Mouse (Mus musculus) intestine, postnatal 0 days (tissue): ENCODE measurements around the gene Ttc21b. TPM values are rescaled to one million over a fixed set of nuclear protein-coding genes. Genes with fewer than 3 reads are reported as not detected.

Source experiments
- ATAC-seq: fragments of 200-750 bp; cut with Nextera tagmentation; 2 replicates; pipeline ENCODE4 v1.8.0; 2017; ENCODE audit warnings: mild to moderate bottlenecking, moderate TSS enrichment, moderate library complexity
- H3K27ac ChIP-seq: fragments of 300-500 bp; sonication (generic); 2 replicates; pipeline ENCODE4 v1.5.1; 2014; ENCODE audit warnings: mild to moderate bottlenecking, low read depth, low read length, moderate library complexity
- H3K27me3 ChIP-seq: fragments of 300-500 bp; sonication (generic); replicated peaks from 2 replicates; pipeline ENCODE4 v1.6.1; 2014; ENCODE audit warnings: low read length, mixed read lengths; ENCODE audit not compliant: control insufficient read depth, insufficient read depth
- H3K36me3 ChIP-seq: fragments of 300-500 bp; sonication (generic); 2 replicates; pipeline ENCODE4 v1.6.1; 2014; ENCODE audit warnings: mild to moderate bottlenecking, moderate library complexity; ENCODE audit not compliant: control insufficient read depth, insufficient read depth
- H3K4me1 ChIP-seq: fragments of 300-500 bp; sonication (generic); replicated peaks from 2 replicates; pipeline ENCODE4 v1.6.1; 2014; ENCODE audit warnings: antibody characterized with exemption, low read length, mixed read lengths; ENCODE audit not compliant: control insufficient read depth, insufficient read depth
- H3K4me2 ChIP-seq: fragments of 300-500 bp; sonication (generic); replicated peaks from 2 replicates; pipeline ENCODE4 v1.6.1; 2014; ENCODE audit warnings: low read depth, mild to moderate bottlenecking, moderate library complexity
- H3K4me3 ChIP-seq: fragments of 300-500 bp; sonication (generic); 2 replicates; pipeline ENCODE4 v1.5.1; 2014; ENCODE audit warnings: low read depth, low read length
- H3K9ac ChIP-seq: fragments of 300-500 bp; sonication (generic); 2 replicates; pipeline ENCODE4 v1.6.1; 2014; ENCODE audit warnings: mild to moderate bottlenecking, low read depth, low read length
- H3K9me3 ChIP-seq: fragments of 300-500 bp; sonication (generic); 2 replicates; pipeline ENCODE4 v1.6.1; 2016; ENCODE audit warnings: mixed run types; ENCODE audit not compliant: control insufficient read depth
- CTCF ChIP-seq: sonication (generic); IDR thresholded peaks from 2 replicates; pipeline ENCODE4 v1.5.1; 2016; ENCODE audit warnings: low read depth, mild to moderate bottlenecking, control low read depth, antibody characterized with exemption, moderate library complexity
- WGBS: fragments of 180-500 bp; shearing (Covaris S2); extraction: QIAGEN DNeasy Blood & Tissue Kit; methylation state at CpG from one replicate; pipeline ENCODE4 v1.1.7; 2014; 5-methylcytosine and 5-hydroxymethylcytosine counted together
- polyA plus RNA-seq: library from polyadenylated mRNA; unstranded; fragments of >200 nt; fragmentation: Nextera tagmentation; extraction: Ambion mirVana; gene quantifications from 2 replicates; pipeline ENCODE4 v1.2.1, GENCODE M21; 2015

Gene Ttc21b
- polyA plus RNA-seq, 1 experiment from 2014 or later: 2.6 TPM

DNA sequence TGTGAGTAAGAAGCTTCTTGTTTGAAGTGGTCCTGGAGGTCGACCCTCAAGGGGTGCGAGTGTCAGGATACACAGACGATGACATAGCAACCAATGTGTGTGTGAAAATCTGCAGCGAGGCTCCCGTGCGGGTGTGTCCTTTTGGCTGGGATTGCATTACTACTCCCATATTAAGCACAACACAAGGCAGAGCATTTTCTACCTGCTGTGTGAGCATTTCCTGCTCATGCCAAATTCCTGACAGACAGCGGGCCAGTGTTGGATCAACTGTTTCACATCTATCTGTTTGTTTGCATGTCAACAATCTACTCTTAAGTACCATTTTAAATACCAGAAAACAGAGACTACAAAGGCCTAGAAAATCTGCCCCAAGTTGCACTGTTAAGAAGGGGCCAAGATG, 79.4 kb downstream of the Ttc21b start:
- no peaks in the 10 kb centered on the region for H3K4me1 ChIP-seq
- no peak for ATAC-seq
- no peaks in the 10 kb centered on the region for H3K9me3 ChIP-seq
- no peaks in the 10 kb centered on the region for H3K36me3 ChIP-seq
- H3K9ac ChIP-seq: no peak overlapping the region
- WGBS: 79% methylated on average over 7 of the region's 7 CpGs
- no peak overlapping the region for H3K4me3 ChIP-seq
- H3K27me3 ChIP-seq: no peaks in the 10 kb centered on the region
- H3K27ac ChIP-seq: no peak overlapping the region
- no peak overlapping the region for H3K4me2 ChIP-seq
- TF ChIP-seq CTCF: no peak

DNA sequence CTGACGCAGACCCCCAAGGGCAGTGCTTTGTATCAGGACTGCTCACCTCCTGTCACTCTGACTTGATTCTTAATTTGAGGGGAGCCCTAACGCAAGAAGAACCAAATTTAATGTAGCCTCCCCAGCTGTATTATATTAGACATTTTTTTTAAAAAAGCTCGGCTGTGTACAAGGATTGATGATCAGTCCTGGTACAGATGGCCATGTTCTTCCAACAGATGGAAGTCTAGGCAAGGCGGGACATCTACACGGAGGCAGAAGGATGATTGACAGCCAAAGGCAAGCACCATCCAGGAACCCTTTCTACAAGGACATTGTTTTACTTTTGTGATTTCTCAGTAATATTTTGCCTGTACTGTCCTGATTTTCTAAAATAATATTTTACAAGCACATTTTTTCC, 83.3 kb downstream of the Ttc21b start:
- Histone ChIP-seq H3K27me3 (no peaks in the 10 kb centered on the region), H3K27ac (no peak overlapping the region), H3K4me1 (no peaks in the 10 kb centered on the region), H3K9me3 (no peaks in the 10 kb centered on the region), H3K4me2 (no peak overlapping the region), H3K9ac (no peak overlapping the region), H3K4me3 (no peak overlapping the region), H3K36me3 (no peaks in the 10 kb centered on the region)
- WGBS: 75% methylated on average over 5 of the region's 5 CpGs
- no peak for ATAC-seq
- TF ChIP-seq CTCF: no peak

DNA sequence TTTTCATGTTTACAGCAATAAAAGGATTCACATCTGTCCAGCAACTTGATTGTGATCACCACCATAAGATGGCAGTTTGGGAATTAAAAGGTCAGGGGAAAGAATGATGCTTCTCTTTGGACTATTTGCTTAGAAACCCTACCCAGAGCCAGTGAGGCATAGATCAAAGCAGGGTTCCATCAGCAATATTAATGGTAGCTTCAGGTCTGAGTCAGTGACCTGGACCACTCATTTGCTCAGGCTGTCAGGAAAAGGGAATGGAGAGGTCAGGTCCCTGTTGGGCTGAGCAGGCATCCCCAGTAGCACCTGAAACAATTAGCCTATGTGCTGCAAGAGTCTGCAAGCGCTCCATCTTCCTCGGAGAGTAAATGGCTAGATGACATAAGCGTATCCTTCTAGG, 84.8 kb downstream of the Ttc21b start:
- no peak overlapping the region for H3K27ac ChIP-seq
- TF ChIP-seq CTCF: no peak
- H3K36me3 ChIP-seq: no peaks in the 10 kb centered on the region
- WGBS: 98% methylated on average over 3 of the region's 3 CpGs
- H3K4me1 ChIP-seq: no peaks in the 10 kb centered on the region
- no peak overlapping the region for H3K4me3 ChIP-seq
- H3K9ac ChIP-seq: no peak overlapping the region
- H3K9me3 ChIP-seq: no peaks in the 10 kb centered on the region
- no peak for ATAC-seq
- H3K4me2 ChIP-seq: no peak overlapping the region
- H3K27me3 ChIP-seq: no peaks in the 10 kb centered on the region

- H3K4me3 ChIP-seq: no peak overlapping the region
- TF ChIP-seq CTCF: no peak
- no peaks in the 10 kb centered on the region for H3K36me3 ChIP-seq
- ATAC-seq: no peak
- H3K27me3 ChIP-seq: no peaks in the 10 kb centered on the region
- no peak overlapping the region for H3K27ac ChIP-seq
- 59% methylated on average over 11 of the region's 11 CpGs for WGBS
- H3K4me1 ChIP-seq: no peaks in the 10 kb centered on the region
- H3K9ac ChIP-seq: no peak overlapping the region
- H3K9me3 ChIP-seq: no peaks in the 10 kb centered on the region
- no peak overlapping the region for H3K4me2 ChIP-seq
These were observed 85.7 kb downstream of the Ttc21b start for GRCm38 (mm10) chr2:66170721-66171120.

GRCm38 (mm10) chr2:66165025-66165424, 91.4 kb downstream of the Ttc21b start:
- Histone ChIP-seq H3K27me3 (no peaks in the 10 kb centered on the region), H3K27ac (no peak overlapping the region), H3K4me3 (no peak overlapping the region), H3K4me2 (no peak overlapping the region), H3K9me3 (no peaks in the 10 kb centered on the region), H3K4me1 (no peaks in the 10 kb centered on the region), H3K9ac (no peak overlapping the region), H3K36me3 (no peaks in the 10 kb centered on the region)
- 92% methylated on average over 8 of the region's 8 CpGs for WGBS
- TF ChIP-seq CTCF: no peak
- no peak for ATAC-seq

DNA sequence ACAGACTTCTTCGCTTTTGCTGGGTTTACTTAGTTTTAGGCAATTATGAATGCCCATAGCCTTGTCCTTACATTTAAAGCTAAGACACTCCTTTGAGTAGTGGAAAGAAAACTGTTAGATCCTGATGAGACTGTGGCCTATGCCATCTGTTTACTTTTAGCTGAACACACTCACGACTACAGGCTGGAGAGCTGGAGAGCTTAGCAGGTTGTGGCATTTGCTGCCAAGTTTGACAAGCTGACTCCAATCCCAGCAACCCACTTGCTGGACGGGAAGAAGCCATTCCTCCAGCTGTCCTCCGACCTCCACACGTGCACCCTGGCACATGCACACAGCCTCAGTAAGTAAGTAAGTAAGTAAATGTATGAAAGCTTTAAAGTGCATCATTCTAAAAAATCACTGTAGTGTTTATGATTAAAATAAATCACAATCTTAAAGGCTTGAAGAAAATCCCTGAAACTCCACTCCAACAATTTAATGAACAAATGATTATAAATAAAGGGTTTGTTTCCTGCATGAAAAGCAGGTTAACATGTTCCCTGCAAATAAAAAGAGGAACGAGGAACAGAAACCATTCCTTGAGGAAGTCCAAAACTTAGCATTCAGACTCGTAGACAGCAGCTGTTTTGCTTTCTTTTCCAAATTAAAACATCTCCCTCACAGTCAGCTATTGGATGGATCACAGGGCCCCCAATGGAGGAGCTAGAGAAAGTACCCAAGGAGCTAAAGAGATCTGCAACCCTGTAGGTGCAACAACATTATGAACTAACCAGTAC, 98.1 kb downstream of the Ttc21b start:
- Histone ChIP-seq H3K27ac (no peak overlapping the region), H3K9me3 (no peaks in the 10 kb centered on the region), H3K4me1 (no peaks in the 10 kb centered on the region), H3K4me2 (no peak overlapping the region), H3K4me3 (no peak overlapping the region), H3K27me3 (no peaks in the 10 kb centered on the region), H3K36me3 (no peaks in the 10 kb centered on the region), H3K9ac (no peak overlapping the region)
- no peak for TF ChIP-seq CTCF
- ATAC-seq: no peak
- 57% methylated on average over 7 of the region's 7 CpGs for WGBS
